Mouse (Mus musculus): Measurements from ENCODE around the gene Grn.

DNA sequence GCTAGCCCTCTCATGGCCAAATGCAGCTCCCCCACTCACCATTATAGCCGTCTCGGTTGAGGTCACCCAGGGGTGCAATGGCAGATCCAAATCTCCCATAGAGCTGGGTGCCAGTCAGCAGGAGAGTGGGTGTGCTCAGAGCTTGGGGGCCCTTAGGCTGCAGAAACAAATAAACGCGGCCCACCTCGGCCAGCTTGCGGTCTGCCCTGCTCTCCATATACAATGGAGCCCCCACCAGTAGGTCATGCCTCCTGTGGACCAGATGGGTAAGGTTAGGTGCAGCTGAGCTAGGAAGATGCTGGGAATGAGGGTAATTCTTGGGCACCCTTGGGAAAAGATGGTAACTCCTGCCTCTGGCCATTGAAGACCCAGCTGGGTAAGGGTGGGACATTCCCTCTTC is 34.8 kb downstream of the Grn start:
- TF ChIP-seq EP300 (IDR thresholded peaks at IDR 0.05; ENCODE audit: low read depth) (no peak), CTCF (IDR thresholded peaks at IDR 0.05; ENCODE audit: low read depth) (no peak)
